26 mouse cellular contexts compared by ENCODE assay signal in the genomic region with DNA sequence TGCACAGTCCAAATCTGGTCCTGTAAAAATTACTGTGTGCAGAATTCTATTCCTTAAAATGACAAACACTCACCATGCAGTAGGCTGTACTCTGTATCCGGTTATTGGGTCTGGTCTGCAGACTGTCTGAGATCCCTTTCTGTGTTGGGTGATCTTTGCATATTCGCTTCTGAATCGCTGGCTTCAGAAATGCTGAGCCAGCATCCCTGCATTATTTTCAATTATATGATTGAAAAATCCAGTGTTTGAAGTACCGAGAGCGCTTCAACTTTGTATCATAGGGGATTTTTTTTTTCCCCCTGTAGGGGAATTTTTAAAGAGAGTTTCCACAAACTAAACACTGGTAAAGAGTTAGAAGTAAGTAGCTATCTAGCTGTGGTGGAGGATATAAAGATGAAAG. TPM values are rescaled to one million over a fixed set of nuclear protein-coding genes. Genes with fewer than 3 reads are reported as not detected.
DNase-seq lines count a peak whose midpoint lies in the region; ATAC-seq and TF ChIP-seq lines count a peak whose summit lies in the region.
"Had no signal": no experiment of that assay in that cellular context is flagged by ENCODE, and none has a peak within 500 bp of the region (broad histone marks: within the 10 kb centered on the region; RNA-seq: fewer than 3 reads in every experiment).

No protein-coding gene starts in this region.

- H3K4me1 ChIP-seq in CH12.LX (ENCODE audit: control insufficient read depth in 1 of 2, insufficient read depth in 2 of 2): peaks cover 0 to 2% of the 10 kb centered on the region in 2 experiments; a peak in 1 of 4 replicates
- no peaks in the 10 kb centered on the region for H3K4me1 ChIP-seq in limb, embryonic 10.5 days
- H3K4me1 ChIP-seq: forebrain, embryonic 10.5 days; forebrain, embryonic 12.5 days had no signal

- H3K79me2 ChIP-seq in CH12.LX (replicated peaks; ENCODE audit: control insufficient read depth, extremely low read depth, insufficient read depth, poor library complexity, severe bottlenecking): no peaks in the 10 kb centered on the region

- in situ Hi-C loops in CH12.LX (cut with MboI; ENCODE audit: low pct_ligation_motif_present, low pct_unique_long_range_greater_than_20kb, low sequenced_read_pairs): no loop called here

- no peaks in the 10 kb centered on the region for H3K27me3 ChIP-seq in CH12.LX (replicated peaks)
- no peaks in the 10 kb centered on the region for H3K27me3 ChIP-seq in limb, embryonic 10.5 days (ENCODE audit: low read depth, poor library complexity, severe bottlenecking)
- H3K27me3 ChIP-seq: embryonic facial prominence, embryonic 13.5 days; embryonic facial prominence, embryonic 15.5 days; forebrain, embryonic 12.5 days; Patski had no signal

- peak; percentile 11 for DNase-seq in CD4-positive, CD25-positive, alpha-beta regulatory T cell, adult 2 months (ENCODE audit: low read depth, low spot score)
- DNase-seq in CH12.LX (ENCODE audit: extremely low read depth): no peak
- no peak for DNase-seq in layer of hippocampus, postnatal 36 days
- no peak for DNase-seq in heart, postnatal 14 days
- DNase-seq in limb, embryonic 10.5 days (ENCODE audit: low spot score): no peak
- DNase-seq: adrenal gland, adult 2 months; adrenal gland, postnatal 10 days; adrenal gland, postnatal 25 days; B cell, adult 2 months; cerebellum, adult 11 months; cerebellum, adult 18-20 months; cerebellum, adult 8-10 months; cerebellum, adult 9-11 months; cerebellum, postnatal 14 days; cerebellum, postnatal 36 days; embryo, embryonic 11 days had no signal

- 95% methylated on average over 5 of the region's 5 CpGs for WGBS in limb, embryonic 10.5 days

- no peak for TF ChIP-seq CTCF in CH12.LX (conservative IDR thresholded peaks at IDR 0.05 in 1 of 2, IDR thresholded peaks at IDR 0.05 in 1 of 2; ENCODE audit: low read depth in 2 of 2, low read length in 2 of 2)

- no peak for TF ChIP-seq RAD21 in CH12.LX (IDR thresholded peaks at IDR 0.05; ENCODE audit: low read depth, low read length)

- H3K9me3 ChIP-seq in CH12.LX (replicated peaks; ENCODE audit: low read length): no peaks in the 10 kb centered on the region
- H3K9me3 ChIP-seq in limb, embryonic 10.5 days (replicated peaks): no peaks in the 10 kb centered on the region
- H3K9me3 ChIP-seq: embryonic facial prominence, embryonic 13.5 days; embryonic facial prominence, embryonic 15.5 days; forebrain, embryonic 10.5 days; forebrain, embryonic 12.5 days; G1E had no signal

- TF ChIP-seq POLR2A in CH12.LX (IDR thresholded peaks at IDR 0.05; ENCODE audit: low read depth, low read length): no peak

- H3K4me2 ChIP-seq in CH12.LX (ENCODE audit: insufficient read depth, low read depth, poor library complexity, severe bottlenecking): no peak overlapping the region
- H3K4me2 ChIP-seq: embryonic facial prominence, embryonic 13.5 days; embryonic facial prominence, embryonic 15.5 days; forebrain, embryonic 12.5 days had no signal

- no peak overlapping the region for H3K4me3 ChIP-seq in CH12.LX (replicated peaks in 1 of 3; ENCODE audit: low read depth in 2 of 3, low read length in 2 of 3, poor library complexity in 1 of 3)
- no peak overlapping the region for H3K4me3 ChIP-seq in limb, embryonic 10.5 days
- H3K4me3 ChIP-seq: embryonic facial prominence, embryonic 13.5 days; embryonic facial prominence, embryonic 15.5 days; erythroblast, embryonic 14.5 days; forebrain, embryonic 10.5 days; forebrain, embryonic 12.5 days had no signal

- peak; percentile 36 for ATAC-seq in activated CD4-positive, CD25-positive, alpha-beta regulatory T cell, adult 4 months
- ATAC-seq: forebrain, embryonic 14.5 days; forebrain, embryonic 16.5 days; Patski had no signal

- dilution Hi-C loops in CH12.LX (cut with MboI; ENCODE audit: extremely low pct_ligation_motif_present, extremely low pct_unique_long_range_greater_than_20kb, low sequenced_read_pairs): no loop called here

- no peak overlapping the region for H3K27ac ChIP-seq in CH12.LX (ENCODE audit: insufficient read depth, low read depth)
- H3K27ac ChIP-seq in limb, embryonic 10.5 days: no peak overlapping the region
- H3K27ac ChIP-seq: embryonic facial prominence, embryonic 13.5 days; embryonic facial prominence, embryonic 15.5 days; forebrain, embryonic 10.5 days; forebrain, embryonic 12.5 days had no signal

- TF ChIP-seq EP300 in CH12.LX (IDR thresholded peaks at IDR 0.05; ENCODE audit: low read length): no peak

- no peak overlapping the region for H3K9ac ChIP-seq in CH12.LX (ENCODE audit: insufficient read depth, low read depth)
- H3K9ac ChIP-seq: embryonic facial prominence, embryonic 13.5 days; embryonic facial prominence, embryonic 15.5 days; forebrain, embryonic 12.5 days had no signal

- intact Hi-C loops in heart, postnatal 14 days (cut with DNase I): no loop called here

- H3K36me3 ChIP-seq in CH12.LX (replicated peaks in 1 of 2; ENCODE audit: control insufficient read depth in 1 of 2, insufficient read depth in 1 of 2, low read length in 1 of 2): peaks cover 7 to 78% of the 10 kb centered on the region in 2 experiments
- peaks cover 99% of the 10 kb centered on the region for H3K36me3 ChIP-seq in limb, embryonic 10.5 days

TF ChIP-seq in CH12.LX, 34 proteins besides CTCF, POLR2A, EP300 and RAD21:
- TF ChIP-seq JUND (conservative IDR thresholded peaks at IDR 0.05; ENCODE audit: low read depth, low read length) (no peak), MAFK (IDR thresholded peaks at IDR 0.05; ENCODE audit: insufficient replicate concordance, low read length) (peak; percentile 73; the same call in 1 of the 2 replicates), ELF1 (IDR thresholded peaks at IDR 0.05; ENCODE audit: low read depth, low read length) (no peak), POLR2AphosphoS2 (IDR thresholded peaks at IDR 0.05; ENCODE audit: low read depth, low read length) (no peak)

RNA-seq across cellular contexts. Expression of a gene that starts 32.0 kb away (rescaled TPM):
- 7.2 and 8.5 TPM in 2 replicates for total RNA-seq in CH12.LX (2012; rRNA removed)
- total RNA-seq in CH12.LX (2014; rRNA removed): 7.9 TPM in 2 replicates
- 6.4 and 7.4 TPM in 2 replicates for polyA plus RNA-seq in CH12.LX (2012; ENCODE audit: insufficient read length, low read depth)
- 1 to 10 TPM; 6.3 to 7.2 TPM for polyA plus RNA-seq in activated CD4-positive, CD25-positive, alpha-beta regulatory T cell, adult 4 months (2017; shearing (Covaris generic))
- total RNA-seq in layer of hippocampus, postnatal 36 days (2021): 10 to 100 TPM; 12.5 to 12.7 TPM
- total RNA-seq in heart, postnatal 14 days (2021): 10 to 100 TPM; 20.7 to 22.2 TPM
- polyA plus RNA-seq in limb, embryonic 10.5 days (2016; fragmentation: Nextera tagmentation; extraction: Ambion mirVana): 39.3 and 51.7 TPM in 2 replicates
